Mouse (Mus musculus) spleen, adult 2 months (tissue): ENCODE measurements around the gene Akr1c20.

Source experiments
- CTCF ChIP-seq: fragments of 200-500 bp; IDR thresholded peaks from 2 replicates; pipeline ENCODE4 v1.5.1; 2011; ENCODE audit warnings: mild to moderate bottlenecking, inconsistent platforms; ENCODE audit not compliant: insufficient read depth, insufficient read length, insufficient replicate concordance; ENCODE audit errors: extremely low read depth
- POLR2A ChIP-seq: fragments of 200-500 bp; IDR thresholded peaks from 2 replicates; pipeline ENCODE4 v1.6.1; 2011; ENCODE audit warnings: low read depth, low read length, inconsistent platforms

DNA sequence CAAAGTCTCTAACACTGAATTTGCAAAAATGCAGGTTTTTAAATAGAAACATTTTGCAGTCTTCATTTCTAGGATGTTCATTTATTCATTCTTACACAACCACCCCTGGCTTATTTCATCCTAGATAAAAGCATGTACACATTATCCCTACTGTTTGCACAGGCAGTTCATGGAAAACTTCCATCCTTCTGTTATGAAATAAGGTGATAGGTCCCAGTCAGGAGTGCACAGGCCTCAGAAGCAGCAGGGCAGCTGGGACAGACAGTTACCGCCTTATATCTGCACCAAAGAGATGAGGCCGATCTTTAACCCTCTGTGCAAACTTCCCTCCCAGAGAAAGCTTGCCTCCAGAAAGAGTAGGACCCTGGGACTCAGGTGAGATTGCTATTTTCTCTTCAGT, 8.3 kb downstream of the Akr1c20 start:
- TF ChIP-seq POLR2A (no peak), CTCF (no peak)
